Mouse (Mus musculus) urinary bladder, adult 2 months (tissue): ENCODE data around the gene H2al1b. TPM values are rescaled to one million over a fixed set of nuclear protein-coding genes. Genes with fewer than 3 reads are reported as not detected.

Source experiments
- DNase-seq: peaks from one replicate; pipeline ENCODE4 v3.0.0; 2022; ENCODE audit warnings: low spot score
- polyA plus RNA-seq: library from polyadenylated mRNA; depleted of rRNA; stranded (reverse); fragments of >200 nt; gene quantifications from 2 replicates; pipeline ENCODE4 v1.2.3, GENCODE M21; 2012; rRNA removed

Gene H2al1b
- polyA plus RNA-seq, 1 experiment, result not detected

DNA sequence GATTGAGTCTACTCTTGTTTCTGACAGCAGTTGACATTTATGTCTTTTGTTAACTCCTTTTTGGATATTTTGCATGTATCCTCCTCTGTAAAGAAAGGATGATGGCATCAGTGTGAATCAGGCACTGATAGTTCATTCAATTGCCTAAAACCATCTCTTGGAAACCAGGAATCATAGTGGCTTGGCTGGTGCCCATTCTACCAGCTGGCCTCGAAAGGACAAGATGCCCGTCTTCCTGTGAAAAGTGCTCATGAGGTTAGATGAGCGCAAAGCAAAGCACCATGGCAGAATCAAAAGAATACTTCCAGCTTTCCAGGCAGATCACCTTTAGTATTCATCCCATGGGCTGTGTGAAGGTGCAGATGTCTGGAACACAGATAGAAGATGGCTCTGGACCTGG is 44.5 kb downstream of the H2al1b start:
- no peak for DNase-seq

Other genes starting within 250 kb of the H2al1b start
- gene H2al1a, start 3.2 kb upstream of the H2al1b start, polyA plus RNA-seq, result not detected in 2 replicates
- gene H2al1c, start 3.2 kb downstream of the H2al1b start, polyA plus RNA-seq, result not detected in 2 replicates
- gene H2al1d, start 6.4 kb downstream of the H2al1b start, polyA plus RNA-seq, result not detected in 2 replicates
- gene H2al1e, start 9.5 kb downstream of the H2al1b start, polyA plus RNA-seq, result not detected in 2 replicates
- gene H2al1f, start 12.7 kb downstream of the H2al1b start, polyA plus RNA-seq, result not detected in 2 replicates
- not detected in 2 replicates for gene H2al1g, start 15.8 kb downstream of the H2al1b start, polyA plus RNA-seq
- not detected in 2 replicates for gene H2al1h, start 19.1 kb downstream of the H2al1b start, polyA plus RNA-seq
- gene H2al1i, start 22.2 kb downstream of the H2al1b start, polyA plus RNA-seq, result not detected in 2 replicates
- not detected in 2 replicates for gene H2al1j, start 25.4 kb downstream of the H2al1b start, polyA plus RNA-seq